Mouse (Mus musculus) inflammation-experienced regulatory T-cells, adult 6 months (primary cell): ENCODE data around the gene Folr2. TPM values are rescaled to one million over a fixed set of nuclear protein-coding genes. Genes with fewer than 3 reads are reported as not detected.
A peak's percentile ranks its signal among the peaks of the same experiment; 100 is the strongest.

Experiments used
- ATAC-seq: one replicate; pipeline ENCODE4 v1.8.0; 2017
- polyA plus RNA-seq, 3 experiments: library from polyadenylated mRNA; unstranded; fragments of 100-300 nt; shearing (Covaris generic); gene quantifications; one replicate each; pipeline ENCODE4 v1.2.1; 2017

Gene Folr2
- polyA plus RNA-seq = not detected

DNA sequence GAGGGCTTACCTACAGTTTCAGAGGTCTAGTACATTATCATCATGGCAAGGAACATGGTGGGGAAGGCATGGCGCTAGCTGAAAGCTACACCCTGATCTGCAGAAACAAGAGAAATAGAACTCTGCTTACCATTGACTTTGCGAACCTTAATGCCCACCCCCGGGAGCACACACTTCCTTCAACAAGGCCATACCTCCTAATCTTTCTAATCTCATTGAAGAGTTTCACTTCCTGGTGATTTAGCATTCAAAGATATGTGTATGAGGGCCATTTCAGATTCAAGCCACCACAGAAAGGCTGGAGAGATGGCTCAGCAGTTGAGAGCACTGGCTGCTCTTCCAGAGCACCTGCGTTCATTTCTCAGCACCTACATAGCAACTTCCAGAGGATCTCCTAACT, at the start of gene Folr2:
Folr2 (minus strand) TSS at position 101 of the 400 bp plus-strand sequence.
- no peak for ATAC-seq

DNA sequence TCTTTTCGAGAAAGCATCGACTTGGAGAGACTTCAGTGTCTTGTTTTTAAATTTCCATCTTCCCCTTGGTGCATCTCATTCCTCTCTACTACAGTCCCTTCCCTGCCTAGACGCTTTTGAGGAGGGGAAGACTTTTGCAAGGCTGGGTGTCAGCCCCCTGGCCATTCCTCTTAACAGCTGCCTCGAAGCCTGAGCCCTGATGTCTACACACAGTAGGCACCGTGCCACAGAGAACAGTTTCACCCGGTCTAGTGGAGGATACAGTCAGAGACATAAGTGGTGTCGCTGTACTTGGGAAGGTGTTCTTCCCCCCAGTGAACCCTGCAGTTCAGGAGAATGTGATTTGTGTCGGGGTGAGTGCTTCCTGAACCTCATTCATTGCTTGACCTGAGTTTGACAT, 49.7 kb upstream of the Folr2 start:
- no peak for ATAC-seq

DNA sequence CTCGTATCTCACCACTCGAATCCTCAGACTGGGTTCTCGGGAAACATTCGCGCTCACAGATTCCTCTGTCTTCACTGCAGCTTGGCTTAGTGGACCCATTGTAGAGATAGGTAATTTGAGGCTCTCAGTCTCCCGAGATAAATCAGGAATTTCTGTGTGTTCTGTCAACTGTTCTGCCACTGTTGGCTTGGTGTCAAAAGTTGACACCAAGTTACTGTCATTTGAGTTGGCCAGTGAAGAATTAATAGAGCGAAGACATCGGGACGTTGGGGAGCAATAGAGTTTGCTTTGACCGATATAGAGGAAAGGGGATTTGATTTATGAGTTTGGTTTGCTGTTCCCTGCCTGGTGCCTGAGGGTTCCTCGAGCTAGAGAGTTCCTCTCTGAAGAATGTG, 49.3 kb upstream of the Folr2 start, which contains the start of gene Tomt:
Tomt (minus strand) TSS at position 73 of the 395 bp plus-strand sequence.
- peak; percentile 6 for ATAC-seq

DNA sequence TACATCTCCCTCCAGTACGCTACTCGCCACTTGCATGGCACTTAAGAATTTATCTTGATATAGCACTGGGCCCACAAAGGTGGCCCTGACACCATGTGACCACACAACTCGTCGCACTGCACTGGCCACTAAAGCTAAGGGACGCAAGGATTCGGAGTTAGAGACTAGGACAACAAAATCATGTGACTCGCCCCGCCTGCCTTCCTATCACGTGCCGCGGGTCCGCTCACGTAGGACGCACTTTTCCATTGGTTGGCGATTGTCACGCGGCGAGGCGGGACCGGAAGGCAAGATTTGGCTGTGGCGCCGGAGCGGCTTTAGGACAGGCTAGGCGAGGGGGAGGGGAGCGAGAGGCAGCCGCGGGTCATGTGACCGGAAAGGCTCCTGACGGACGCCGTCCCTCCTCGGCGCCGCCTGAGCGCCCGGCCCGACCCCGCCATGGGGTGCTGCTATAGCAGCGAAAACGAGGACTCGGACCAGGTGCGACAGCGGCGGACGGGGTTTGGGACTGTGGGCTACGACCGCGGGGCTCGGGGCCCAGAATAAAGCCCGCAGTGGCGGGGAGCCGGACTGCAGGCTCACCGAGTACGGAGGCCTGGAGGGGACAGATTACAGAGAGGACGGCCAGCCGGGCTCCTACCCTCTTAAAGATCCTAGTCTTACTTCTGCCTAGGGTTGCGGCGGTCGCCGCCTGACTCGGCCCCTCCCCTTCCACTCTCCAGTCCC, 48.7 kb upstream of the Folr2 start, which contains the start of gene Lamtor1:
Lamtor1 (plus strand) TSS at position 344 of the 726 bp plus-strand sequence.
- ATAC-seq = peak; percentile 100

DNA sequence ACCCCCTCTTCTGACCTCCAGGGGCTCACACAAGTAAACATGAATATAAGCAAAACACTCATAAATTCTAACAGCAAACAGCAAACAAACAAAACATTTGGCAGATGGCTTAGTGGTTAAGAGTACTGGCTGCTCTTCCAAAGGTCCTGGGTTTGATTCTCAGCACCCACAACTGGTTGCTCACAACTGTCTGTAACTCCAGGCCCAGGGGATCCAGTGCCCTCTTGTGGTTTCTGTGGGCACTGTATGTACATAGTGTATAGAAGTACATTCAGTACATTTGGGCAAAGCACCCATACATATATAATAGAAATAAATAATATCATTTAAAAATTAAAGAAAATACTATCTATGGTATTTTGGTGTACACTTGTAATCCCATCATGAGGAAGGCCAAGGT, 45.9 kb upstream of the Folr2 start:
- ATAC-seq = no peak

DNA sequence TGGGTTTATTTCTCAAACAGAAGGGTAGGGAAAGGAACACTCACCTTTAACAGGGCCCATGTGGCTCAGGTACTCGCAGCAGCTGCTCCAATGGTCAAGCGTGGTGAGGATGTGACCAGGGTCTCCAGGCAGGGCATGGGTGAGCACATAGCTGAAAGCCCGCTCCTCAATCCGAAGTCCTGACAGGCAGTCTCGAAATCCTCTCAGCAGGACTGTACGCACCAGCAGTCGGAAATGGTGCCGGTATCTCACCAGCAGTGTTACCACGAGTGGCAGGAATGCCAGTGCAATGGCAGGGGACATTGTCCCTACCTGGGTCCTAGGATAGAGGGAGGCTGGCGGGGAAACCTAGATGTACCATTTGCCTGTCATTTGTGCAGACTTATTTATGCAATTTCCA, 45.0 kb upstream of the Folr2 start:
- no peak for ATAC-seq

DNA sequence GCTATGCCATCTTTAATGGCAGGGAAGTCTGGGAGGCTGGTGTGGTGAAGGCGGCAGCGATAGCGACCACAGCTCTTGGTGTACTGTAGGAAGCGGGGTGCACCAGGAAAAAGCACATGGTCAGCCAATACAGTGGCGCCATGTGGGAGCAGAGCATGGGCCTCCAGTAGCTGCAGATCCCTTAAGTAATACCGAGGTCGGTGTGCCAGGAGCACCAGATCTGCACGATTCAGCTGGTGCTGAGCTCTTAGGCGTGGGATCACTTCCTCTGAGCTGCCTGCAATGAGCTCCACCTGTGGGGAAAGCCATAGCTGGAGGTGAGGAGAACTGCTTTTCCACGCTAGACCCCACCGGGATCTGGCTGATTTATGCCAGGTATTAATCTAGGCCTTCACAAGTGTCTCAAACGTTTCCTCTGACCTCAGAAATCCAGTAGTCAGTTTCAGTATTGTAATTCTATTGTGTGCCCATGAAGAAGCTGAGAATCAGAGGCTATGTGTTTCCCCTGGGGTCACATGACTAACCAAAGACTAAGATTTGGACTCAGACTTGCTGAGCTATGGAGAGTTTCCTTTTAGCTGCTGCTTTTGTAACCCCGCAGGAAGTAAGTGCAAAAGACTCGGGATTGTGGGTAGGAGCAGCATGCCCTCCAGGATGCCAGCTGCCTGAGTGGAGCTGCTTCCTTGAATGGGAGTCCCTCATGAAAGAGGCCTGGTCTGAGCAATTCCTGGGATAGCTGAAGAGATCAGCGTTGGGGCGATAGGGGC, 43.5 kb upstream of the Folr2 start:
- ATAC-seq = no peak

DNA sequence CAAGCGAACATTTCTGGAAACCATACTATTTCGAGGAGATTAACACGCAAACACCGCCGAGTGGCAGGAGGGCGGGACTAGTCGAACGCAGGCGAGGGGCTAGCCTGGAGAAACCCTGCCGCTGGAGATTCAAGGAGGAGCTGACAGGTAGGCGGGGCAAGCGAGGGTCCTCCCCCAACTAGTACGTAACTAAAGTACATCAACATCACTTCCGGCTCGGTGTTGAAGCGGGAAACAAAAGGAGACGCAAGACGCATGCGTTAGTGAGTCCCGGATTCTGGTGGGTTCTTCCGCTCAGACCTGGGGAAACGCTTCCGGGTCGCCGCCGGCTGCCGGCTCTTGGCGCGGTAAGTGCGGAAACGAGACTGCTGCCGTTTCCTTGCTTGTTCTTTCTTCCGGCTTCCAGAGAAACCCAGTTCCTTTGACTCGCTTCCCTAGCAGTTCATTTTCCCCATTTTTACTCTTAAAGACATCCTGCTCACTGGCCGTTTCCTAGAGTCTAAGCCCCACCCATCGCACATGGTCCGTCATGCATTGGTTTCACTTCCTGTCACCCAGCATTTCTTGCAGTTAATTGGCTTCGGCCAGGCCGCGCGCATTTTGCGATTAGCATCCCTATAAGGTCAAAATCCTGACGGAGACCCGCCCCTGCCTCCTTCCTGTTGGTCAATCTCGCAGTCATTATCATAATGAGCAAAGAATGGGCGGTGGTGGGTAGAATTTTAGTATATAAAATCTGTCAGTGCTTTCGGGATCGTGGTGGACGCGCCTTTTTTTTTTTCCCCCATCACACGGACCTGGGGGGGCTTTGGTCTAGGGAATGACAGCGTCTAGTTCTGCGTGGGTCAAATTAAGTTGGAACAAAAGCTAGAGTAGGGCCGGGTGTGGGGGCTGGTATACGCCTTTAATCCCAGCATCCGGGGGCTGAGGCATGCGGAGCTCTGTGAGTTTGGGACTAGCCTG, 39.4 kb upstream of the Folr2 start:
- ATAC-seq = peak; percentile 90

DNA sequence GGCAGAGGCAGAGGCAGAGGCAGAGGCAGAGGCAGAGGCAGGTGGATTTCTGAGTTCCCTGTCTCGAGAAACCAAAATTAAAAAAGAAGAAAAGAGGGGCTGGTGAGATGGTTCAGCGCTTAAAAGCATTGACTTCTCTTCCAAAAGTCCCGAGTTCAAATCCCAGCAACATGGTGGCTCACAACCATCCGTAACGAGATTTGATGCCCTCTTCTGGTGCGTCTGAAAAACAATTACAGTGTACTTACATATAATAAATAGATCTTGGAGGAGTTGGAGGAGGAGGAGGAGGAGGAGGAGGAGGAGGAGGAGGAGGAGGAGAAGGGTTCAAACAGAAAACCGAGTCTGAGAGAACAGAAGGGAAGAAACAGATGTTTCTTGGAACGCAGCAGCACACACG, 38.7 kb upstream of the Folr2 start:
- ATAC-seq = no peak

DNA sequence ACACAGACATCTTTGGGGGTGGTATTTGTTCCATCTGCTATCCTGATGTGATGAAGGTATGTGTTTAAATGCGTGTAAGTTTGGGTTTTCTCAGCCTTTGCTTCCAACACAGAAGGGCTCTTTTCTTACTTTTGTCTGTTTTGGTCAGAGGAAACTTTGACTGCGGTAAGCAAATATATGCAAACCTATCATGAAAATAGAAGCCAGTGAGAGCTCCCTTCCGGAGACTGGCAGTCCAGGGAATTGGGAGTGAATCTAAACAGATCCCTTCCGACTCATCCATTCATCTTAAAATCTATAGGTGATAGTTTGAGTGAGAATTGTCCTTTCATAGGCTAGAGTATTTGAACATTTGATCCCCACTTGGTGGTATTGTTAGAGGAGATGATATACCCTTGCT, 31.5 kb upstream of the Folr2 start:
- no peak for ATAC-seq

DNA sequence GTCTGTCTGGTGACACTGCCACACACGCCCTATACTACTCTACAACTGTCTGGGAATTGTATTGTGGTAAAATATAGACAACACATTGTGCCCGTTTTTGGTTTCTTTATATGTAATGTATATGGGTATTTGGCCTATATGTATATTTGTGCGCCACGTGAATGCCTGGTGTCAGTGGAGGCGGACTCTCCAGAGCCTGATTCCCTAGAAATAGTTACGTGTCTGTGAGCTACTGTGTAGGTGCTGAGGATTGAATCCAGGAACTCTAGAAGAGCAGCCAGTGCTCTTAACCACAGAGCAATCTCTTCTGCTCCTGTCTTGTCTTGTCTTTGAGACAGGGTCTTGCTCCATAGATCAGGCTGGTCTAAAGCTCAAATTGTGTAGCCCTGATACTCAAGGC, 29.3 kb upstream of the Folr2 start:
- no peak for ATAC-seq

DNA sequence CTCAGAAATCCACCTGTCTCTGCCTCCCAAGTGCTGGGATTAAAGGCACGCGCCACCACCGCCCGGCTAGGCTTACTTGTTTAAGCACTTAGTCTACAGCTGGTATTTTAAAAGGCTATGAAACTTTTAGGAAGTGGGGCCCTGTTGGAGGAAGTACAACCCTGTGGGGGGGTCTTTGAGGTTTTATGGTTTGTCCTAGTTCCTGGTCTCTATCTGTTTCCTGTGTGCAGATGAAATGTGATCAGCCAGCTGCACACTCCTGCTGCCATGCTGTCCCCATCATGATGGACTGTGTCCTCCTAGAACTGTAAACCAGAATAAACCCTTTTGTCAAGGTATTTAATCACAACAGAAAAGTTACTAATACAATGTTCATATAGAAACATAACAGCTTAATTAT, 27.2 kb upstream of the Folr2 start:
- ATAC-seq = no peak

DNA sequence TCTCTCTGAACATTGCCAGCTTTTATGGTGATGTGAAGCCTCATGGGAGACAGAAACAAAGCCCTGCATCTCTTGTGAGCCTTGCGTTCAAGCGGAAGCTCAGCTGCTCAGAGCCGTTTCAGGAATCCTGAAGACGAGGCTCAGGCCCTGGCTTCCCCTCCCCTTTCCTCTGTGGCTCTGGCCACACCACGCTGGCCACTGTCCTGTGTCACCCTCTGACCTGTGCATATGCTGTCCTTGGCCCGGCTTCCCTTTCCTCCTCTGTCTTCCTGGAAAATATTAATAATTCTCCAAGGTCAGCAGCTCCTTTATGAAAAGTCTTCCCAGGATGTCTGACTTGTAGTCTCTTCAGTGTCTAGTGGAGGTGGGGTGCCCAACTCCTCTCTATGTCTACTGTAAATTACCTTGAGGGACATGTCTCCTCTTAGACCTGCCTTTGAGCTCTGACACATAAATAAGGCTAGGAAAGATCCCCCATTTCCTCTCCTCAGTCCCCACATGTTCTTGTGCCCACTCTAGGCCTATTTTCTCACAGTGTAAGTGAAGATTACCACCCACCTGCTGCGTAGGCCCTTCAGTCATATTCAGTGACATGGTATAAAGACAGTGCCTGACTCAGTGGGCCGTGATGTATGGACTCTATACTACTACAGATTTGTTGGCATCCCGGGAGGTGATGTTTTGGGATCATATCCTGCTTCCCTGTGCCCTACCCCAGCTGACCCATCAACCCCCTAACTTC, 25.6 kb upstream of the Folr2 start:
- no peak for ATAC-seq

DNA sequence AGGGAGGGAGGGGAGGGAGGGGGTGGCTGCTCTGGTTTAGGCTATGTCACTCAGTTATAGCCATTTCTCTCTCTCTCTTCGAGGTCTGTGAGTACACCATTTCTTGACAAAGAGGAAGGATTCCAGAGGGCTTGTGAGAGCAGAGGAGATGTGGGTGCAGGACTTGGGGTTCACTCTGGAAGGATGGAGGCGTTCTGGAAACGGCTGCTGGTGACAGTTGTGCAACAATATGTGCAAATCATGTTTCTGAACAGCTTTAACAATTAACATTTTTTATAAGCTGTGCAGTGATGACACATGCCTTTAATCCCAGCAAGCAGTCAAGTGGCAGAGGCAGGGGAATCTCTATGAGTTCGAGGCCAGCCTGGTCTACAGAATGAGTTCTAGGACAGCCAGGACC, 23.9 kb upstream of the Folr2 start:
- no peak for ATAC-seq

DNA sequence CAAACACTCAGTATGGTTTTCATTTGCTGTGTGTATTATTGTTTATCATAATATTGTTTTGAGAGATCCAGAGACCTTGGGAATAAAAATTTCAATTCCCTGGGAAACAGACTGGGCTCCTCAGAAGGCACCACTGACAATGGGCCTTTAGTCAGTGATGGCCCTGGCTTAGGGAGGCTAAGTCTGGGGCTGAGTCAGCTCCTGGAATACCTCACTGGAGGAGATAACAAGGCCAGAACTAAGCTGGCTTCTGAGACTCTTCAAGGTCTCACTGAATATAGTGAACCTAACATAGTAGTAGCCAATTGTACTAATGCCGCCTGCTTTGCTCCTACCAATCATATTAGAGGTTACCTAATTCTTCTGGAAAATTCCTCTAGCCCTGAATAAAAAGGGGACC, 19.0 kb upstream of the Folr2 start:
- no peak for ATAC-seq

DNA sequence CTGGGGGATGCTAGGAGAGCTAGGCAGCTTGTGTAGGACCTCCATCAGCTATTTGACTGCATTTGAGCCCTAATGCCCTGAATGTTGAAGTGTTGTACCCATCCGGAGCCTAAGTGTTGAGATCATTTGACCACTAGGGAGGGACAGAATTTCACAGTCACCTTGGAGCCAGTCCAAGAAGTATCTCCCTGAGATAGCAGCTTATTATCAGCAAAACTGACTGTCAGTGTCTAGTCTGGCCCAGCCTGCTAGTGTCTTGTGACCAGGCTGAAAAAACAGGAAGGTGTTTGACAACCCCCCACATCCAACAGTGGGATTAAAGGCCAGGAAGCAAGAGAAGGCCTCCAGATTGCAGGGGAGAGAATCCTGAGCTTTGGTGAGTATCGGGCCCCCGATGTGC, 14.3 kb upstream of the Folr2 start:
- no peak for ATAC-seq

DNA sequence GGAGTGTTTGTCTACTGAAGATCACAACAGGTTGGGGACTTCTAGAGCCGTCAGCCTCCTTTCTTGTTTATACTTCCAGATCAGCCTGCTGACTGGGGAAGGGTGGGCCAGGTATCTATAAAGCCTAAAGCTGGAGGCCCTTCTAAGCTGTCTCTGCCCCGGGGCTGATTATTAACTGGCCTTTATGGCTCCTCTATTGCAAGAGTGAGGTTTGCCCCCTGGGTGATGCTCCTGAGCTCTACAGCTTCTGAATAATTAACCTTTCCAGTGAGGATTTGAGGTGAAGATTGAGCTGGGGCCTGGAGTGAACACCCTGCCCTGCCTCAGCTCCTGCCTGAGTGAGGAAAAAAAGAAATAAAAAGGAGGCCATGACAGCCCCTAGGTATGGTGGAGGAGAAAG, 13.6 kb upstream of the Folr2 start, which contains the start of gene Folr1:
Folr1 (minus strand) TSS at position 160 of the 400 bp plus-strand sequence.
- no peak for ATAC-seq

DNA sequence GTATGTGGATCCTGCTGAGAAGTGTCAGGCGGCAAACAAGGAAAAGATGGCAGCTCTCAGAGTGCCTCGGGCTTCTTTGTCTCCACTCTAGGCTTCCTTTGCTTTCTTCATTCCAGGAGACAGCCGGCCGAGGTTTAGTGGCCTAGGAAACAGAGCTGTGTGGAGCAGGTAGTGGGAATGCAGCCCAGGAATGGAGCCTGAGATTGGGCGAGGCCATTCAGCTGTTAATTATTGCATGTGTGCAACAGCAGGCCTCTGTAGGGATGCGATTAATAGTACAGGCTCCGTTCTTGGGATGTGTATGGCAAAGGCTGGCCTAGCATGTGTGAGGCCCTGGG, 12.1 kb upstream of the Folr2 start:
- no peak for ATAC-seq

DNA sequence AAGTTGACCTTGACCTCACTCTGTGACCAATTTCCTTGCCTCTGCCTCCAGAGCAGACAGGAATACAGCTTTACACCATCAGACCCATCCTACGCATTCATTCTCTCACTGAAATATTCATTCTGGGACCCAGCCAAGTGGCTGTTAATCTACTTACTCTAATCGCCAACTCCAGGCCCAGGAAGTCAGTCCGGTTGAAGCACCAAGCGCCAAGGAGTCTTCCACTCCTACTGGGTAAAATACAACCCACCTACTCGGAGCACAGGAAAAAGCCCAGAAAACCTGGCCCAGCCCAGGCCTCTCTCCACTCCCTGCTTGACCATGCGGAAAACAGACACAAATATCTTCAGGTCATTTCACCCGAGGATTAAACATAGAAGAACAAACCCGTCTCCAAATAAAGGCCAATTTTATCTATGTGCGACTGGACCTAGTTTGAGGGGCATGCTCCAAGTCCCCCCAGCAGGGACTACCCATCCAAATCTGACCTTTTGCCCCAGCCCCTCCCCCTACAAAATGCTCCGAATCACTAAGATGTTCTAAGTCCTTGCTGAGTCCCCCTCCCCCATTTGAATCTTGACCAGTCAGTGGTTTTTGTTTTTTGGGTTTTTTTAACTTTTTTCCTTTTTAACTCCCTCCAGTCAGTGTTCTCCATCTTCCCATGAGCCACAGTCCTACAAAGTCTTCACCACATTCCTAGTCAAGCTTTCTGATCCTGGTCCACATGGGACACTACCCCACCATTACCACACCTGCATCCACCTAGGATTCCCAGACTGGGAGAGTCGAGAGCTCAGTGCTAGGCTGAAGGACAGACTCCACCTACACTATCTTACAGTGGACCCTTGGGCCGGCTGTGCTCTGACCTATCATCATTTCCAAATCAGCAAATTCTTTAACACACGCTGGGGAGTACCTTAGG, 11.5 kb upstream of the Folr2 start:
- ATAC-seq = no peak

DNA sequence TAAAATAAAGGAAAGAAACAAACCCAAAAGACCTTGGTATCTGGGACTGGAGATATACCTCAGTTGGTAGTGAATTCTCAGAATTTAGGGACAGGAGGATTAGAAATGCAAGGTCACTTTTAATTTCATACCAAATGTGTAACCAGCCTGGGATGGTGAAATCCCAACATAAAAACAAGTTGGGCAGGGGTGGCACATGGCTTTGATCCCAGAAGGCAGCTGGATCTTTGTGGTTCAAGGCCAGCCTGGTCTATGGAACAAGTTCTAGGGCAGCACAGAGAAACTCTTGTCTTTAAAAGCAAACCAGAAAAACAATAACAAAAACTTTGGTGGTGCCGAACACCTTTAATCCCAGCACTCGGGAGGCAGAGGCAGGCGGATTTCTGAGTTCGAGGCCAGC, 10.5 kb upstream of the Folr2 start:
- no peak for ATAC-seq
